Mouse (Mus musculus) heart, postnatal 10 days (tissue): ENCODE data around the gene Dscam. TPM values are rescaled to one million over a fixed set of nuclear protein-coding genes. Genes with fewer than 3 reads are reported as not detected.

Experiments
- DNase-seq, 2 experiments: peaks; one replicate each; pipeline ENCODE4 v3.0.0; 2021
- intact Hi-C: fragments of 180-260 bp; cut with DNase I; formaldehyde crosslinking; loops from one replicate; pipeline ENCODE4 v1.15.1; 2025
- total RNA-seq, 2 experiments: library from RNA; stranded (reverse); gene quantifications; 2 replicates each; pipeline ENCODE4 v1.2.3; 2021

Gene Dscam
- total RNA-seq, 2 experiments from 2014 or later, result not detected

DNA sequence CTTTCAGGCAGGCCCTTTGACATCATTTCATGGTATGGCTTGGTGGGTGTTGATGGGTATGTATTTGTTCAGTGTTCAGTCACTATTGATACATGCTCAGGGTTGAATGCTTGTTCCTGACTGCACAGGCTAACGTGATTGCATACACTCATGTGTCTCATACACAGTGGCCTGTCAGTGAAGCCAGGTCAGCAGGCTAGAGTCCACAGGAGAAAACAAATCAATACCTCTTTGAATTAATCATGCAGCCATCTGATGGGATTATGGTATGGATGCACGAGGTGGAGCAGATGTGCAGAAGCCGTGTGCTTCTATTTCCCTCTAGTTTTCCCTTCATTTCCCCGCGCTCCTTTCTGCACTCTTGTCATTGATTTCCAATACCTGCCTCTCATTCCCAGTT, 143.7 kb downstream of the Dscam start:
- intact Hi-C loops, result no loop called here
- no peak for DNase-seq

DNA sequence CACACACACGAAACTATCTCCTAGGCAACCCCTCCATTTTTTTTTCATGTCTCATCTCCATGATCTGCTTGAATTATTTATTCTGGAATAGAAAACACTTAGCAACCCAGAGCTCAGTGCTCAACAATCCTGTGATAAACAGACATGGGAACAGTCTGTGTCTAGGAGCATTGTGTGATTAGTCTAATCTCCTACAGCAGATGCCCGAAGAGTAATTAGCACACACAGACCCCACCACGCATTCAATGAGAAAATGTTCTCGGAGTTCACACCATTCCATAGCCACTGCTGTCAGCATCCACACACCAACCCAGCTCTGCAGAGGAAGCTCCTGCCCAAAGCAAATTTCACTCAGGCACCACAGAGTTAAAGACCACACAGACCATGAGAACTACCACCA, 146.1 kb downstream of the Dscam start:
- intact Hi-C loops, result no loop called here

DNA sequence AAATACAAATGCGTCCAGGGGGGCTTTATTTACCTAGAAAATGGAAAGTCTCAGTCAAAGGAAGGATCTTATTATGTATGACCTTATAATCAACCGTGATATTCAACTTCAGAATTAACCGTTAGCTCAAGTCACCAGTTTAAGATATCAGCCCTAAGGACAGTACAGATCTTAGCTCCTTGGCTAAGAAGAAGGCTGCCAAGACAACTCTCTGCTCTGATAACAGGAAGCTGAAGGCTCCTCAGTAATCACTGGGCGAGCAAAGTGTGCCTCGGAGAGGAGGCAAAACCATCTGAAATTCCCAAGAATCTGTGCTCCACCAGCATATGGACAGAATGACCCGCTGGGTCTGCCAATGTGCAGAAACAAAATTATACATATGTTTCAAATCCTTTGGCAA, 149.1 kb downstream of the Dscam start:
- intact Hi-C loops, result no loop called here

More for the DNA sequence above, 146.1 kb downstream of the Dscam start:
- no peak for DNase-seq

DNA sequence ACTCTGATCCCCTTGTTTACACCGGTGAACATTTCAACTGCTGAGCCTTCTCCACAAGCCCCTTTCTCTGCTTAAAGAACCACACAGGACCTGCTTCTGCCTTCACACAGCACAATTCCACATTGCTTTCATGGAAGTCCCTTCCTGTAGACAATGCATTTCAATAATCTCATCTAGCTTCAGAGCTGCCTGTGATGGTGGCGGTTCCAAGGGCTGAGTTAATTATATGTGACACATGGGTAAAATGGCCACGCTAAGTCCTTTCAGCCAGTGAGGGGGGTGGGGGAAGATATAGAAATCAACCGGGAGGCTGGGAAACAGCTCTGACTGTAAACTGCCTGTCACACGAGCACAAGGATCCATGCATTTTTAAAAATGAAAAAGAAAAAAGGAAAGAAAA, 152.2 kb downstream of the Dscam start:
- no peak for DNase-seq
- intact Hi-C loops, result loop anchor here (5.0 kb wide), 1 partner anchor 166 kb away; no protein-coding TSS in a partner anchor

More for the DNA sequence above, 149.1 kb downstream of the Dscam start:
- DNase-seq, result no peak

DNA sequence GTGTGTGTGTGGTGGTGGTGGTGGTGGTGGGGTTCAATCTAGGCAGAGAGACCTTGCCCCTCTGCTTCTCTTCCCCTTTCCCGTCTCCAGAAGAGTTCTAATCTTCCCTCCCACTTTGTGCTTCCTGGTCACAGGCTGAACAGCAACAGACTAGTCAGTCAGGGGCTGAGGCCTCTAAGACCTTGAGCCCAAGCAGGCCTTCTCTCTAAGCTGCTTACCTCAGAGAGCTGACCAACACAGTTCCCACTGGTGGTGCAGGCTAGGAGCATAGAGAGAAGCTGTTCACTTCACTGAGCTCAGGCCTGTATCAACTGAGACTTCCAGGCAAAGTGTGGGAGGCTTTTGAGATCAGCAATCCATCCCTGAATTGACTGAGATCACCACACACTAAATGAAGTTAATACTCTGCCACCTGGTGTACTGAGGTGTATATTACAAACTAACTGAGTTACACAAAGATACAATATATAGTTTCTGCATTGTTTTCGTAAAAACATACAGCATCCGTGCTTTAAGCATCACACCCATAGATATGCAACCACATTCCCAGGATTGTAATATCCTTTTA, 153.3 kb downstream of the Dscam start:
- intact Hi-C loops, result loop anchor here (5.0 kb wide), 1 partner anchor 165 kb away; no protein-coding TSS in a partner anchor
- DNase-seq, result no peak

DNA sequence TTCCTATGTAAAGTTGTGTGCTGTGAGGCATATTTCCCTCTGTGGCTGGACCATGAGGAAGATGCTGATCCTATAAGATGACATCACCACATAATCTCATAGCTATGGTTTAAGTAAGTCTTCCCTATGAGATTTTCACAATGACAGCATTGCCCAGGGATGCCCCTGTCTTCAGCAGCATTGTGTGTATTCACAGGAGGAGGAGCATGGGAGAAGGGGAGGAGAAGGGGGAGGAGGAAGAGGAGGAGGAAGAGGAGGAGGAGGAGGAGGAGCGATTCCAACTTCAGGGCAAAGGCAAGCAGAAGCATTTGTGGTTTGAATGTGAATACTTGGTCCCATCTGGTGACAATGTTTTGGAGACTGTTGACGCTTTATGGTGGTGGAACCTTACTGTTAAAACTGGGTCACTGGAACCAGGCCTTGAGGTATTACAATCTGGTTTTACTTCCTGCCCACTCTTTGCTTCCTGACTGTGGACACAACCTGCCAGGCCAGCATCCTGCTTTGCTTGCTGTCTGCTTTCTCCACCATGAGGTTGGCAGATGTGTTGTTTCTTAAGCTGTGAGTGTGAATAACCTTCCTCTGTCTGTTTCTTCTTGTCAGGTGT, 154.2 kb downstream of the Dscam start:
- no peak for DNase-seq
- intact Hi-C loops, result loop anchor here (5.0 kb wide), 1 partner anchor 164 kb away; no protein-coding TSS in a partner anchor

DNA sequence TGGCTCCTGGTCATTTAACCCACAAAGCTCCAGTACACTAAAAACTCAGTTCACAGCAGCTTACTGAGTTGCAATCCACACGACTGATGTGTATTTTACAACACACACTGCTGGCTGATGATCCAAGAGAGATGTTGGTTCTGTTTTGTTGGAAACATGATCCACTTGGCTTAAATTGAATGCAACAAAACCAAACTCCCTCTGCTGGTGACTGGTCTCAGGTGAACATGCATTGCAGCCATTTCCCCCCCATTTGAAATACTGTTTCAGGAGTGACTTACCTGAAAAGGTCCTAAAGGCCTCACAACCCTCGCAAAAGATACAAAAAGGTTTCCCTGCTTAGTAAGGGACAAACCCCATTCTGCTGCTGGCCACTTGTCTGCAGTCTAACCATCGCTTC, 156.2 kb downstream of the Dscam start:
- no peak for DNase-seq
- intact Hi-C loops, result no loop called here

DNA sequence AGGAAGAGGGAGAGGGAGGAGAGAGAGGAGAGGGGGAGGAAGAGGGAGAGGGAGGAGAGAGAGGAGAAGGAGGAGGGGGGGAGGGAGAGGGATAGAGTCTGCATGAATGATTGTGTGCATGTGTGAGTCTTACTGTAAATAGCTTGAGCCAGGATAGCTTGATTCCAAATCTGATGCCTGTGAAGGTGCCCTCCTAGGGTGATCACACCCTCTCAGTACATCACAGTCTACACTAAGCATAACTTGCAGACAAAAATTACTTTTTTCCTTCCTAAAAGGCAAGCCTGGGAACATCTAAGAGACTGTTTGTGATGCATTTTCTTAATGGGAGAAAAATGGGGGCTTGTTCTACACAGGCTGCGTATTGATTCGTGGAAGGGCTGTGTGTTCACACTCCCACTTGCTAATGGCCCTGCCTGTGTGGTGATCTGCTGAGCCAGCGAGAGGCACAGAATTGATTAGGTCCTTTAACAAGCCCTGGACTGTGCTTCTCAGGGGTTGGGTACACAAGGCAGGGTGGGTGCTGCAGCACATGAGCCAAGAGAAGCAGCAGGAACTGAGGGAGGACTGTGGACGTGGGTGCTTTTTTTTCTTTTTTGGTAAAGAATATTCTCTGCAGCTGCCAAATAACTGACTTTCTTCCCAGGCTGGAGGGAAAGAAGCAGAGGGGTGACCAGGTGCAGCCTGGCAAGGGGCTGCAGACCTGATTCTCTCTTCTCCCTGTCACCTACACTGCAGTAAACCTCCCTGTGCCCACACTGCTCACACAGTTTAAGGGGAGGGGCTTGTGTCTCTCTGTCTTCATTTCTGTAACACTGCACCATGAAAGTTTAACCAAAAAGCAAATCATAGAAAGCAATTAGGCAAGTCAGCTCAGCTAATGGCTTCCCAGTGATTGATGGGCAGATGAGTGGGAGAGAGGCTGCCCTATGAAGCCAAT, 161.2 kb downstream of the Dscam start:
- intact Hi-C loops, result no loop called here
- DNase-seq, result no peak

DNA sequence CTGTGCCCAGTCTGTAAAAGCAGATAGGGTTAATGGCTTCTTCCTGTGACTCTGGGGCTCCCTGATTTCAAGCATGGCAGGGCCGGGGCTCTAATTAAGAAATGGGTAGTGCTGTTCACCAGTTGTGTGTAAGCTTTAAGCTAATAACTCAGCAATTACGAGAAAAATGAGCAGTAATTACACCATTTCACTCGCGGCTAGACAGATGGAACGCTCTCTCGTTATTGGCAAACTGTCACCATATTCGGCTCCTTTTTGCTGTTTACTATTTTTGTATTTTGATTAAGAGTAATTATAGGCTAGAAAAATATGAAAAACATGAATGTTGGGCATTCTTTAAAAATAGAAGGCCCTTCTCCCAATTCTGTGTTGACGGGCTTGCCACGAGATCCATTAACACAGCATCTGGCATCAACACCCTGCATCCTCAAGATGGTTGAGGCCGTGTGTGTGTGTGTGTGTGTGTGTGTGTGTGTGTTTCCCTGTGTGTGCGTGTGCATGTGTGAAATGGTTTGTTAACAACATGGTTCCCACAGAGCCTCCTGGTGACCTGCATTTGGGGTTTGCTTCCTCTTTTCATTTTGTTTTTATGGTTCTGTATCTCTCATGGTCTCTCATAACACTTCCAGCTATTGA, 162.5 kb downstream of the Dscam start:
- DNase-seq, result no peak
- intact Hi-C loops, result no loop called here

DNA sequence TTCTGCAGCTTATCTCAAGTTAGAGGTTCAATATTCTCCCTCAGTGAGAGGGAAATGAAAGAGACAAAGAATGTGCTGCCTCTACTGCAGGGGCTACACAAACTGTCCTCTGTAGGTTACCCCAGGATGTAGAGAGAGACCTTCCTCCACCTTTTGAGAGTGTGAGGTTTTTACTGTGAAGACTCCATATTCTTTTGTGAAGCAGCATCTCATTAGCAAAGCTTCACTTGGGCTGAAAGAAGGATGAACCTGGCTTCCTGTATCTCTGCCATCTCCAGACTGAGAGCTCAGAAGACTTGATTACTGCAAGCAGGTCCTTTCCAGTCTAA, 163.7 kb downstream of the Dscam start:
- intact Hi-C loops, result no loop called here

DNA sequence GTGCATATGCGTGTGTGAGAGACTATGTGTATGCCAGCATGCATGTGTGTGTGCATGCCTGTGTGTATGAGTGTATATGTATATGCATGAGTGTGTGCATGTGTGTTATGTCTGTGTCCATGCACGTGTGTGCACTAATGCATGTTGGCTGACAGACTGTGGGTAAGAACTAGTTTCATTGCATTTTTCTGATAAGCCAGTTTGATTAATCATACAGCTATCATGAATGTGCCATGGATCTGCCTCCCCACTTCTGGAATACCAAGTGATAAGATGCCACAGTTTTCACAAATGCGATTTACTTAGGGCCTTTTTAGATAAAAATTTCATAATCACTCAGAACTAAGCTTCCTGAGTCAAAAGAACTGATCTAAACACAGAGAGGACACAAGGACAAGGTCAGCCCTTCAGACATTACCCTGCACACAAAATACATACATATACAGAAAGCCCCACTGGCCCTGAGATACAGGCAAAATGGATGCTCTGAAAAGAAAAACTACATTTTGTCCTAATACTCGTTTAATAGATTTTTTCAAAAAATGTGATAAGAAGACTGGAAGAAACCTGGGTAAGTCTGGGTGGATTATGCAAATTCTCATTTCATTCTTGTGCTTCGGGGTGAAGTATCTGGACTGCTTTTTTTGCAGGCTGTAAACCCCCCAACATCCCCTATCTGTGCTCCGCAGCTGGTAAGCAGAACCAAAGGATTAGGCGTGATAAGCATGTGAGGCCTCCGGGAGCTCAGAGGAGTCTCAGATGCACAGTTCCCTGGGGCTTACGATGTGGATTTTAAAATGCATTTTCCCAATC, 164.3 kb downstream of the Dscam start:
- intact Hi-C loops, result no loop called here
- no peak for DNase-seq

More for the DNA sequence above, 163.7 kb downstream of the Dscam start:
- DNase-seq, result no peak

DNA sequence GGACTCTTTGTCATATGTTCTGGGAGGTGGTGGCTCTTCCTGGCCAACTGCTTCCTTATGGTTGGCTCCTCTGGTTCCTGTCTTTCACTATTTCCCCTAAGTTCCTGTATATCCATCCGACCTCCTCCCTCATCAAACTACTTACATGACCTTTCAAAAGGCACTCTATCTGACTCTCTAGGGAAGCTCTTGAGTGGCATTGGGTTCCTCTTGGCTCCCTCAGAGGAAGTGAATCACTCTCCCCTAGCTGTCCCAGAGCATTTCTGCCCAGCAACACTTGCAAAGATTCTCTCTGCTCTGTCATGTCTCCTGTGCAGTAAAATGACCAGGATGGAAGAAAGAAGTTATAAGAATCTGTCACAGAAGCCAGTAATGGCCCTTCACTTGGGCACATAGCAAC, 166.6 kb downstream of the Dscam start:
- no peak for DNase-seq
- intact Hi-C loops, result no loop called here

DNA sequence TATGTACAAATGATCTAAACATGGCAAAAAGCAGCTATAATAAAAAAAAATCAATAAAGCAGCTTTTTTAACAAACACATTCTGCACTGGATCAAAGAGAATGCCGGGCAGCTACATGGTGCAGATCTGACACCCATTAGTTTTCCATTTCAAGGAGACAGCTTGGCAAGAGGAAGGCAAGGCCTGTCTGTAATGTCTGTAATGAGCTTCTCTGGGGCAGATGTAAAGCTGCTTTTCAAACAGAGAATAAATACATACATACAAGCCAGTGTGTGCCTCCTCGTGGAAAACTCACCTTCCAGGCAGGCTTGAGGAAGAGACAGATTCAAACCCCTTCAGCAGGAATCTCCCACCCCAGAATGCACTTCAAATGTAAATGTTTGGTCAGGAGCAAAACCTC, 167.7 kb downstream of the Dscam start:
- intact Hi-C loops, result no loop called here
- DNase-seq, result no peak

DNA sequence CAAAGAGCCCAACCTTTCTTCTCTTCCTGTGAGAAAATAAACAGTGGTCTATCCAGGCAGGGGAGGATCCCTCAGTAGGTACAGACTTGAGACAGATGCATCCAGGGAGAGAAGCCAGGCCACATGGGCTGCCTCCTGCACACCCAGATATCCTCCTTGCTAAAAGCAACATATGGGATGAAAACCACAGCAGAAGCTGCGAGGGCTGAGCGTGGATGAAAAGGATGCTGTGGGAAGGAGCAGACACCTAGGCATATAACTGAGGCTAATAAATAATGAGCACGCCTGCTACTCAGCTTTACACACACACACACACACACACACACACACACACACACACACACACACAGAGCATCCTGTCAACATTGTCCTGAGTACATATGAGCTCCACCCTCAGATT, 168.4 kb downstream of the Dscam start:
- intact Hi-C loops, result no loop called here
- no peak for DNase-seq

DNA sequence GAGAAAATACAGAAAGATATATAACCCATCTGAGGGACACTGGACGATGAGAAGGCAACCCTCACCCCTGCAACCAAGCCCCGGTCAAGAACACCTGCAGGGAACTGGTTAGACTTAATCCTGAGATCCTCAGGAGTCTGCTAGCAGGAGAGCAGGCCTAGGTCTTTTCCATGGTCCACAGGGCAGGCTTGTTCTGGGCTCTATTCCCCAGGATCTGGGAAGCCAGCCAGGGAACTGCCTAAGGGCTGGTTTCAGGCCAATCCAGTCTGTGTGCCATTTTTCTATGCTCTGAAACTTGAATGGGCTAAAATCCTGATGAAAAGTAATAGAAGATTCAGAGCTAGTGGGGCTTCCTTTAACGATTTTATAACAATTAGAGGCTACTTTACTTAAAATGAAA, 173.7 kb downstream of the Dscam start:
- DNase-seq, result peak; percentile 75 to 77
- intact Hi-C loops, result no loop called here

DNA sequence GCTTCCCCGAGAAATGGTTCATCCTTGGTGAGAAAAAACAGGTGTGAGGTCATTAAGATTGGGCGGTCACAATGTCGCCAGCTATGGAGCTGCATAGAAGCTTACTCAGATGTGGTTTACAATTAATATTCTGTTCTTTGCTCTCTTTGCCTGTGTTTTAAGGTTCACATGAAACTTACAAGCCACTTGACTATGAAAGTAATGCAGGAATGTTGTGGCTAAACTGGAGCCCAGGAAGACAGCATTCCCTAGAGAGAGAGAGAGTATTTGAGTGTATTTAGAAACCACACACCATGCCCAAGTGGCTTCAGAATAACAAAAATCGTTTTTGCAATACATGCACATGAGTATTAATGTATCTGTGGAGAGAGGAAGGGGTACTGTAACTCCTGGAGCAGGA, 174.7 kb downstream of the Dscam start:
- no peak for DNase-seq
- intact Hi-C loops, result no loop called here

DNA sequence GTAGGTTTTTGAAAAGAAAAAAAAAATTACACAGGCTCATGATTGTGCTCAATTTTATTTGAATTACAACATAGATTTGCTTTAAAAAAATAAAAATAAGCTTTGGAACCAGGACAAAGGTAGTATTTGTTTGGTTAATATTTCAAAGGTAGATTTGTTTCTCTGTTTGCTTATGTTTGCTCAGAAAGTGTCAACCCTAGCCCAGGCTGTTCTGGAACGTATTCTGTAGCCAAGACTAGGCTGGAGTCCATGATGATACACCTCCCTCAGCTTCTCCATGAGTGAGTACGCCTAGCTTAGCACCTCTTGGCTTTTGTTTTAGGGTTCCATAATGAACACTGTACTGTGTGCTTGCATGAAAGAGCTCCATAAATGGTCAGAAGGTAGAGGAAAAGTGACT, 183.2 kb downstream of the Dscam start:
- intact Hi-C loops, result no loop called here
- DNase-seq, result no peak

DNA sequence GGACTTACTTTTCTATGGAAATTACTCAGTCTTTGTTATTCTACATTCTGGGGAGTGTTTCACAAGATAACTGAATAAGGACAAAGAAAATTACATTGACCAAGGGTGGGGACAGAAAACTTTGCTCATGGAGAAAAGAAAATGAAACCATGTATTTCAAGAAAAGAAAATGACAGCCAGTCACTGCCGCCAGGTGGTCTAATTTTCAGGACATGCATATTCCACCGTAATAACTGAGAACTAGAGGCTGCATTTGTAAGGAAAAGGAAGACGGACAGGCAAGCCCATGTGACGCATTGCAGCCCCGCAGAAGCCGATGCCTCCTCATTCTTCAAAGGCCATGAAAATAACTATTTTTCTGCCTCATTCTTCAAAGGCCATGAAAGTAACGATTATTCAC, 197.3 kb downstream of the Dscam start:
- intact Hi-C loops, result no loop called here
- DNase-seq, result no peak

DNA sequence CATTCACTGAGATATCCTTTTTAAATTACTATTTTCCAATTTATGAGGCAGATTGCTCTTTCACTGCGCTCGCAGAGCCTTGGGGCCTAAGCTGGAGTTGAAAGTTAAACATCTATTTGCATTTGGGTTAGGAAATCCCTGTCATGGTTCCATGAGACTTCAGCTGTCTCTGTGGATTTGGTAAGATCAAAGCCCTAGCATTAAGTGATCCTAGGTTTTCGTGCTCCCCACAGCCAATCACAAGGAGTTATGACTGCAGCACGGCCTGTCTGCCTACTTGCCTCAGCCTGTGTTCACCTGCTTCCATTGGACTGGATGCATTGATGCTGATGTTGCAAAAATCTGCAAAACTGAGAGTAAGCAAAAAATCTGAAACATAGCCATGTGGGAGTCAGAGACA, 198.8 kb downstream of the Dscam start:
- intact Hi-C loops, result no loop called here
- no peak for DNase-seq

DNA sequence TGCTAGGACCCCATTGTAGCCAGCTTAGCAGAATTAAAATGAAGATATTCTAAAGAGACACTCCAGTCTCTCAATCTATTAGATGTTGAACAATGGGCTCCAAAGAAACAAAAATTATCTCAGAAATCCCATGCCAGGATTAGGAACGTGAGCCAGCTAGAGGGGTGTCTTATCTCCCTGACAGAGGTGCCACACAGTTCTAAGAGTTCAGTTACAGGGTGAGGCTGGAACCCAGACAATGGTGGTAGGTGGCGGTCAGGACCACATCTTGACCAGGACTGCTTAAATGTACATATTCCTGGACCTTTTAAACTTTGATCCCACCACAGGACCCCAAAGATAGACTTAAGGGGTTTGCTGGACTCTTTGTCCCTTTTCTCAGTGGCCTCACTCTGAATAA, 200.1 kb downstream of the Dscam start:
- intact Hi-C loops, result no loop called here
- no peak for DNase-seq

DNA sequence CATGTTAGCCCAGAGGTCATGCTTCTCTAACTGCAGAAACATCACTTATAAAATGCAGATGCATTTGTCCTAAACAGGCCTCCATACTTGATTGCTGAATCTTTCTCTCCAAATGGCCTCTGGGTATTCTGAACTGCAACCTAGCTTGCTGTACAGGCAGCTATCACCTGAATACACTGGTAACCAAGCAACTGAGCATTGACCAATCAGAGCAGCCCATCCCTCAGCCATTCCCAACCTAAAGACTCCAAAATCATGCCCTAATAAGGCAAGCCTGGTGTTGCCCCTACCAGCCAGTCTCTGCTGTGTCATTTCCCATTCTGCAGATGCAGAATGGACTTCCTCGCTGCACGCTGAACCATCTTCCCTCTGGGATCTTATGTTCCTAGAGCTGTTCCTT, 200.9 kb downstream of the Dscam start:
- intact Hi-C loops, result no loop called here
- DNase-seq, result no peak
